In genomic region chr14:121698620-121698950, GRCm38 (mm10) we compare ENCODE assay signal across 9 mouse cellular contexts.
DNase-seq lines count a peak whose midpoint lies in the region; ATAC-seq and TF ChIP-seq lines count a peak whose summit lies in the region.
"Had no signal": no experiment of that assay in that cellular context is flagged by ENCODE, and none has a peak within 500 bp of the region (broad histone marks: within the 10 kb centered on the region; RNA-seq: fewer than 3 reads in every experiment).

No protein-coding gene starts in this region.

- intact Hi-C loops in heart, postnatal 25 days (cut with DNase I), result loop anchor here (5.0 kb wide), 3 partner anchors 36 to 99 kb away; partner anchors contain the start of gene Dock9

- peaks cover 22% of the 10 kb centered on the region for H3K4me1 ChIP-seq in heart, embryonic 11.5 days (ENCODE audit: control insufficient read depth, insufficient read depth, low read length)
- peaks cover 5% of the 10 kb centered on the region; the same call in 1 of the 2 replicates for H3K4me1 ChIP-seq in hindbrain, embryonic 11.5 days (replicated peaks; ENCODE audit: control insufficient read depth, insufficient read depth, low read length)
- peaks cover 9% of the 10 kb centered on the region; the same call in 1 of the 2 replicates for H3K4me1 ChIP-seq in liver, postnatal 0 days (ENCODE audit: insufficient read depth)

- WGBS in heart, embryonic 11.5 days (ENCODE audit: insufficient replicate concordance), result 38% methylated on average over 7 of the region's 7 CpGs
- whole genome bisulfite sequencing in hindbrain, embryonic 11.5 days, result 20% methylated on average over 7 of the region's 7 CpGs
- 42% methylated on average over 7 of the region's 7 CpGs for WGBS in liver, postnatal 0 days (ENCODE audit: insufficient replicate concordance)

- no peak for TF ChIP-seq CTCF in liver, postnatal 0 days (IDR thresholded peaks at IDR 0.05; ENCODE audit: low read depth)

- H3K9me3 ChIP-seq in heart, embryonic 11.5 days (replicated peaks; ENCODE audit: control insufficient read depth, low read length), result no peaks in the 10 kb centered on the region
- no peaks in the 10 kb centered on the region for H3K9me3 ChIP-seq in hindbrain, embryonic 11.5 days (ENCODE audit: control insufficient read depth, low read length)
- H3K9me3 ChIP-seq in liver, postnatal 0 days (ENCODE audit: low read length), result no peaks in the 10 kb centered on the region

- no peak for TF ChIP-seq EP300 in liver, postnatal 0 days (IDR thresholded peaks at IDR 0.05; ENCODE audit: low read depth)

- peak overlapping the region; percentile 85 for H3K4me2 ChIP-seq in heart, embryonic 11.5 days
- H3K4me2 ChIP-seq in hindbrain, embryonic 11.5 days (replicated peaks; ENCODE audit: low read depth, low read length), result peak overlapping the region; percentile 60
- peak overlapping the region; percentile 42 for H3K4me2 ChIP-seq in liver, postnatal 0 days (ENCODE audit: low read depth, low read length)

- peak overlapping the region; percentile 71 for H3K9ac ChIP-seq in heart, embryonic 11.5 days (ENCODE audit: low read depth, low read length)
- H3K9ac ChIP-seq in hindbrain, embryonic 11.5 days (ENCODE audit: low read depth, low read length), result peak overlapping the region; percentile 29; the same call in 1 of the 2 replicates
- 0 out of 2 replicates have a peak overlapping the region, but pooled peaks have one; percentile 30 for H3K9ac ChIP-seq in liver, postnatal 0 days (replicated peaks)

- ATAC-seq in heart, embryonic 11.5 days (replicated peaks; ENCODE audit: insufficient number of reproducible peaks, low FRiP score, low TSS enrichment), result no peak
- no peak for ATAC-seq in hindbrain, embryonic 11.5 days (ENCODE audit: low FRiP score)
- ATAC-seq in liver, postnatal 0 days, result no peak

- H3K27me3 ChIP-seq in heart, embryonic 11.5 days (ENCODE audit: control insufficient read depth, insufficient read depth, low read length), result no peaks in the 10 kb centered on the region
- no peaks in the 10 kb centered on the region for H3K27me3 ChIP-seq in hindbrain, embryonic 11.5 days (ENCODE audit: control insufficient read depth, insufficient read depth, low read length)
- H3K27me3 ChIP-seq in liver, postnatal 0 days (ENCODE audit: insufficient read depth, low read length), result no peaks in the 10 kb centered on the region

- no peaks in the 10 kb centered on the region for H3K36me3 ChIP-seq in heart, embryonic 11.5 days (ENCODE audit: control insufficient read depth, insufficient read depth, low read length)
- H3K36me3 ChIP-seq in hindbrain, embryonic 11.5 days (ENCODE audit: control insufficient read depth, insufficient read depth, low read length), result no peaks in the 10 kb centered on the region
- H3K36me3 ChIP-seq in liver, postnatal 0 days (replicated peaks; ENCODE audit: insufficient read depth, low read length), result no peaks in the 10 kb centered on the region

- DNase-seq in heart, postnatal 25 days (ENCODE audit: low spot score), result no peak
- peak; percentile 35 for DNase-seq in NIH3T3 (ENCODE audit: low read depth)
- DNase-seq in hindbrain, embryonic 11.5 days (ENCODE audit: low spot score), result no peak
- no peak for DNase-seq in liver, postnatal 0 days
- DNase-seq in thymus, adult 18-20 months, result no peak
- no peak for DNase-seq in frontal cortex, postnatal 14 days (ENCODE audit: low spot score in 2 of 2)
- DNase-seq in right cerebral cortex, postnatal 4 days, result no peak

- peak overlapping the region; percentile 79 for H3K27ac ChIP-seq in heart, embryonic 11.5 days (ENCODE audit: low read depth, low read length)
- H3K27ac ChIP-seq in hindbrain, embryonic 11.5 days (ENCODE audit: low read depth, low read length), result no peak overlapping the region; the same call in 1 of the 2 replicates
- peak overlapping the region; percentile 59; the same call in 1 of the 2 replicates for H3K27ac ChIP-seq in liver, postnatal 0 days (ENCODE audit: low read depth)
- H3K27ac ChIP-seq: macrophage had no signal

- peak overlapping the region; percentile 43 for H3K4me3 ChIP-seq in heart, embryonic 11.5 days (ENCODE audit: low read depth, low read length)
- peak overlapping the region; percentile 32; the same call in 1 of the 2 replicates for H3K4me3 ChIP-seq in hindbrain, embryonic 11.5 days (ENCODE audit: low read depth, low read length)
- H3K4me3 ChIP-seq in liver, postnatal 0 days (ENCODE audit: low read depth, low read length), result peak overlapping the region; percentile 13
